Mouse (Mus musculus) brain, adult 2 months (tissue): ENCODE measurements around the gene Atp6v0e2.
"Not testable (repeated sequence)": the region's sequence is repeated elsewhere in the genome, so short reads cannot be mapped to it uniquely, and the experiment has no call there.

ENCODE experiments used
- DNase-seq: peaks from one replicate; pipeline ENCODE4 v3.0.0; 2011; ENCODE audit warnings: low read depth, low spot score

Atp6v0e2 gene

GRCm38 (mm10) chr6:48537105-48537954 lies at the start of gene Atp6v0e2:
Gene Atp6v0e2 (plus strand): TSS chr6:48537615.
- DNase-seq: peak; percentile 99

- DNase-seq: no peak
Measured at GRCm38 (mm10) chr6:48487747-48488725, 49.4 kb upstream of the Atp6v0e2 start.

DNA sequence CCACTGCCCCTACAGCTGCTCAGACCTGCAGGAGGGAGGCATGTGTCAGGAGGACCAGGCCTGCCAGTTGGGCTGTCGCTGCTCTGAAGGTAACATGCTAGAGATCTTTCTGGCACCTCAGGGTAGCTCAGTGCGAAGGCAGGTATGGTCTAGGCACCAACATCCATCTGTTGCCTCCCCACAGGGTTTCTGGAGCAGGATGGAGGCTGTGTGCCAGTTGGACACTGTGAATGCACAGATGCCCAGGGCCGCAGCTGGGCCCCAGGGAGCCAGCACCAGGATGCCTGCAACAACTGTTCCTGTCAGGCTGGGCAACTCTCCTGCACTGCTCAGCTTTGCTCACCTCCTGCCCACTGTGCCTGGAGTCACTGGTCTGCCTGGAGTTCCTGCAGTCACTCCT lies 47.7 kb upstream of the Atp6v0e2 start:
- DNase-seq: peak; percentile 66

DNA sequence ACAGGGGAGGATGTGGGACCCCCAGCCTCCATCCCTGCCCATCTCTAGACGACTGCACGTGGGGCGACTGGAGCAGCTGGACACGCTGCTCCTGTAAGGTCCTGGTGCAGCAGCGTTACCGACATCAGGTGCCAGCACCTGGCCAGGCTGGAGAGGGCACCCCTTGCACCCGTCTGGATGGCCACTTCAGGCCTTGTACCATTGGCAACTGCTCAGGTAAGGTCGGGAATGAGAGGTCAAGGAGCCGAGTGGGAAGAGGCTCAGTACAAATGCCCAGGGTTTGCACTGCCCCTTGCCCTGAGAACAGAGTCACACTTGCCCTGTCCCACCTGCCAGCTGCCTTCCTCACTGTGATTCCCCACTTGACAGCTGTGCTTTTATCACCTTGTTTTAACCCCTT lies 46.1 kb upstream of the Atp6v0e2 start:
- no peak for DNase-seq

DNA sequence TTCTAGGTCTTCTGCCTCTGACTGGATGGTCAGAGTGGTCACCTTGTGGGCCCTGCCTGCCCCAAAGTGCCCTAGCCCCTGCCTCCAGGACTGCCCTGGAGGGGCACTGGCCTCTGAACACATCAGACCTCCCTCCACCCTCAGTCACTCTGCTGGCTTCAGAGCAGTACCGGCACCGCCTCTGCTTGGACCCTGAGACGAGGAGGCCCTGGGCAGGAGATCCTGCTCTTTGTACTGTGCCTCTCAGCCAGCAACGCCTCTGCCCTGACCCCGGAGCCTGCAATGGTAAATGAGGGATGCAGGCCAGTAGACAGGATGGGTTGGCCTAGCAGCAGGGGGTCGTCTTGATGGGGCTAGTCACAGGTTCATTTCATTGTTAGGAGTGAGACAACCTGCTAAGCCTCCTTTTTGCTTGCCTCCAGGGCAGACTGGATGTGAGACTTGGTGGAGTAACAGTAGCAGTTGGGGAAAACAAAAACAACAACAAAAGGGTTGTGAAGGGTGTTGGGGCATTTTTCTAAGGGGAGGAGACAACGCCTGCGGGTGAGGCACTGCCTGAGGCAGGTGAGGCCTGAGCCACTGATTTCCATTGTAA lies 44.2 kb upstream of the Atp6v0e2 start:
- DNase-seq: no peak

GRCm38 (mm10) chr6:48497521-48497920 lies 39.9 kb upstream of the Atp6v0e2 start:
- DNase-seq: no peak

GRCm38 (mm10) chr6:48503847-48504240 lies 33.6 kb upstream of the Atp6v0e2 start:
- DNase-seq: no peak

- DNase-seq: peak; percentile 95
Measured at GRCm38 (mm10) chr6:48504241-48504854, 33.1 kb upstream of the Atp6v0e2 start.

DNA sequence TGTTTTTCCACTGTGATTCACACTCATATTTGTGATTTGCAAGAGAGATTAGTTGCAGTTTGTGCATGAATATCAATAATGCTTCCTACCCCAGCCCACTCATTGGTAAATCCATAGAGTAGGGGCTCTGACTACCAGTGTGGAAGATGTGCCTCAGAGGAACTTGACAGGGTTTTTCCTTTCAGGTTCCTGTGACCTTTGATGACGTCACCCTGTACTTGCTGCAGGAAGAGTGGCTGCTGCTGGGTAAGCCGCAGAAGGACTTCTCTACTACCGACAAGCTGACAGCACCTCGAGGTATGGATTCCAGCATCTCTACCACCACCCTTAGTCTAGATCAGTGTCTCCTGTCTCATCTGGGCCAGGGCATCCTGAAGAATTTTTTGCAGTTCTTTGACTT lies 29.3 kb upstream of the Atp6v0e2 start:
- DNase-seq: no peak

GRCm38 (mm10) chr6:48510426-48510825 lies 27.0 kb upstream of the Atp6v0e2 start:
- no peak for DNase-seq

DNA sequence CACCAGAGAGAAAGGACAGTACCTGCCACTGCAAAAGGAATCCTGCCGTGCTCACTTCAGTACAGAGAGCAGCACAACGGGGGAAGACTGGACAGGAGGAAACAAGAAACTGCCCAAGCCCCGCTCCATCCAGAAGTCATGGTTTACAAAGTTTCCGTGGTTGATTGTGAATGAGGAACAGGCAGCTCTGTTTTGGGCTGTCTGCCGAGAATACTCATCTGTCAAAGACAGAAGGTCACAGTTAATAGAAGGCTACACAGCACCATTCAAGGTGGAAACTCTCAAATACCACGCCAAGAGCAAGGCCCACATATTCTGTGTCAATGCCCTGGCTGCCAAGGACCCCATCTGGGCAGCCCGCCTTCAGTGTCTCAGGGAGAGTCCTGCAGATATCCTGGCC lies 25.6 kb upstream of the Atp6v0e2 start:
- DNase-seq: no peak

GRCm38 (mm10) chr6:48524882-48525281 lies 12.5 kb upstream of the Atp6v0e2 start:
- DNase-seq: not testable (repeated sequence)

DNA sequence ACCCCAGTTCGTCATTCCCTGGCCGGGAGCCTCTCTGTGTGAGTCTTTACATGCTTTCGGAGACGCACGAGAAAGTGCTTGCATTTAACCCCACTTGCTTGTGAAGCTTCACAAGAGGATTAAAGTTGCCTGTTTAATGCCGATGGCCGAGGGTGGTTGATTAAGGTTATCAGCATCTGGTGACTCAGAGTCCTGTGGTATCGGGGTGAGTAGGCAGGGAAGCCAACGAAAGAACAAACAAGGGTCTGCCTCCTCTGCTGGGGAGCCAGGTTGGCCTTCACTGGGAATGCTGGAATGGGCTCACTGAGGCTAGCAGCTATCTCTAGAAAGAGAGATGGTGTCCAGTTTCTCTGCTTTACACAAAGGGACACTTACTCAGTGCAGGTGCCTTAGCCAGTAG lies 9.5 kb upstream of the Atp6v0e2 start:
- no peak for DNase-seq

DNA sequence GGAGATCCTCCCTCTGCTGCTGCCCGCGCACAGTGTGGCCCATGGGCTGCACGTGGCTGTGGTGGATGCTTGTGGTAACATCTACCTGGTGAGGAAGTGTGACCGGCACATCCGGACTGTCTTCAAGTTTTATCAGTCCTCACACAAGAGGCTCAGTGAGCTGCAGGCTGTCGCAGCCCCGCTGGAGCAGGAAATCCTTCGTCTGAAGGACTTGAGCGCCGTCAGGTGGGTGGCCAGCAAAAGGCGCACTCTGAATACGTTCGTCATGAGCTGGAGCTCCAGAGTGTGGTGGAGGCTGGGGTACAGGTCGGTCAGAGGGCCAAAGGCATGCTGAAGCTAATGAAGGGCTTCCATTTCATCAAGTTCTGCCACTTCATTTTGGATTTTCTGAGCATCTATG lies 8.2 kb upstream of the Atp6v0e2 start:
- no peak for DNase-seq

DNA sequence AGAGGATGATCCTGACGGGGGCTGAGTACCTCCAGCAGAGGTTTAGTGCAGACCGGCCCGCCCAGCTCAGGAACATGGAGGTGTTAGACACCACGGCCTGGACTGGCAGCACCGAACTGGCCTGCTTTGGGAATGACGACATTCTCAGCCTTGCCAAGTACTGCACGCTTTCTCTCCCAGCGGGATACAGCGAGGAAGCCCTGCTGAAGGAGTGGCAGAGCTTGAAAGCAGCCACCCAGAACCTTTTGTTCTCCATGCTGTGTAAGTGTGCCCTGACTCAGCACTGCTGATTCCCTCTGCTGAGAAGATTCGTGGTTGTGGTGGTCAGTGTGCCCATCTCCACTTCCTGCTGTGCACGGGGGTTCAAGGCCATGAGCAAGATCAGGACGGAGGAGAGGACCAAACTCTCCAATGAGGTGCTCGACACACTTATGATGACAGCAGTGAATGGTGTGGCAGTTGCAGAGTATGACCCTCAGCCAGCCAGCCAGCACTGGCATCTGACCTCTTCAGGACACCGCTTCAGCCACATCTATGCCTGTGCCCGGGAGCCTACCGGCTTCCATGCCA lies 7.5 kb upstream of the Atp6v0e2 start:
- peak; percentile 70 for DNase-seq

- DNase-seq: no peak
Measured at GRCm38 (mm10) chr6:48530862-48531261, 6.6 kb upstream of the Atp6v0e2 start.

DNA sequence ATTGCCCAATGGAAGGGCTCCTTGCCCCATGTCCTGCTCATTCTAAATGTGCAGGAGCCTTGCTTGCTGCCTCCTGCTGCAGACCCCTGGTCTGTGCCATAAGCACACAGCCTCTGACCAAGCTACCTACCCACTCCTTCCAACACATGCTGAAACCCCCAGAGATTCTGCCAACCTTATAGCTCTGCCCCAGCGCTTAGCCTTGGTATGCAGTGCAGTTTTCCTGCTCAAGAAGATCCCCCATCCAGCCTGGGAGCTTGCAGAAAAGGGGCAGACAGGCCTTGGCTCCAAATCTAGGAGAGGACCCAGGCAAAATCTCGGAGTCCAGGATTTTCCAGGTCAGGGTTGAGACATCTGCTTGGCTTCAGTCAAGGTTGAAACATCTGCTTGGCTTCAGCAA lies 3.9 kb upstream of the Atp6v0e2 start:
- DNase-seq: no peak

DNA sequence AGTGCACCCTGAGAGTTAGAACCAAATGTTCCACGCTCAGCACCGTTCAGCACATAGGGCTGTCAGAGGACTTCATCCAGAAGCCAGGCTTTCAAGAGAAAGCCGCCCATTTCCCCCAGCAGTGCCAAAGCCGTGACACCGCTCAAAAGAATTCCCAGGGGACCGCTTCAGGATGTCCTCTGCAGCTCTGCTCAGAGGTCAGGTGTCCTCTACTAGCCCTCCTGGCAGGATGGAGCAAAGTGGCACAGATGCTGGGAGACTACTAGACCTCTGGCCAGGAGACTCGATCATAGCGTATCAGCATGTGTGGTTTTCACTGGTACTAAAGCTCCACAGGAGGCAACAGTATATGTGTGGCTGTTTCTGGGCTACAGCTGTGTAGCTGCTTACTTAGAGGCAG lies 2.5 kb upstream of the Atp6v0e2 start:
- DNase-seq: no peak

DNA sequence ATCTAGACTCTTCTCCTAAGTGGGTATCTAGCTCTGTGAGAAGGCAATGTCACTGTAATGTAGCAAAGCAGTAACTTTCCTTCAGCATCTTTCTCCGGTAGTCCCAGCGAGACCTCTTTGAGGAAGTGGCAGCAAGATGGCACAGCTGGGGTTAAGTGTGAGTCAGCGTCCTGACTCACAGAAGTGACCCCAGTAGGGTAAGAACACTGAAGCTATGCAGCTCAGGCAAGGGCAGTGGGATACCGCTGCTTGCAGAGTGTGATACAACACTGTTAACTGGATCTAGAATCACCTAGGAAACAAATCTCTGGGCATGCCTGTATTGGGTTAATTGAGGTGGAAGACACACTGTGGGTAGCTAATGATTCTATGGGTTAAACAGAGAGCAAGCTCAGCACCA lies 1.3 kb upstream of the Atp6v0e2 start:
- DNase-seq: no peak

- DNase-seq: peak; percentile 95
Measured at GRCm38 (mm10) chr6:48538841-48539737, 1.7 kb downstream of the Atp6v0e2 start.
